Mouse (Mus musculus) kidney, adult 2 months (tissue): ENCODE measurements at regions not wholly inside any gene's neighbourhood (a gene's known extent, or its start where the extent isn't known, plus 50 kb on each side); places are given as distances from the start of the nearest gene placed in this dataset.

ENCODE experiments used
- CTCF ChIP-seq: fragments of 200-500 bp; conservative IDR thresholded peaks from 2 replicates; pipeline ENCODE4 v1.5.1; 2011; ENCODE audit warnings: low read depth, mild to moderate bottlenecking, control low read depth, low read length, moderate library complexity, mixed read lengths; ENCODE audit not compliant: insufficient read depth, insufficient read length
- POLR2A ChIP-seq: fragments of 200-500 bp; IDR thresholded peaks from one replicate; pipeline ENCODE4 v1.6.1; 2011; ENCODE audit warnings: low read depth, low read length, control low read depth

DNA sequence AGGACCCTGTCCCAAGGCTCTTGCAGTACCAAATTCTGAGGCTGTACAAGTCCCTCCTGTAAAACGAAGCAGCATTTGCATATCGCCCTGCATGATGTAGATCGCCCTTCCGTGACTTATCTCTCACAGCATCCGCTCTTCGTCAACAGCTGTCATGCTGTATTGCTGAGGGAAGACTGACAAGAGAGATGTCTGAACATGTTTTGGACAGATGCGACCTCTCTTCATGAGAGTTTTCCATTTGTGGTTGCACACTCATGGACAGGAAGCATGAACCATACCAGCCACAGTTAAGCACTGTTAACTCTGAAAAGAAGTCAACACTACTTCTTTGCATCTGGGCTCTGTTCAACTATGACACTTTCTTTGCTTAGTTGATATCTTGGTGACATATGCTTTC lies 108.9 kb downstream of the Slc35b3 start:
- TF ChIP-seq CTCF (no peak), POLR2A (no peak)
